Mouse (Mus musculus) R1 (cell line): ENCODE measurements around the gene Clasp2.

Source experiments
- DNase-seq: peaks from one replicate; pipeline ENCODE4 v3.0.0-alpha.2; 2018; ENCODE audit warnings: low read depth, low spot score

Gene Clasp2

GRCm38 (mm10) chr9:113815836-113816235 lies 74.6 kb downstream of the Clasp2 start:
- no peak for DNase-seq

GRCm38 (mm10) chr9:113822150-113822549 lies 80.9 kb downstream of the Clasp2 start:
- DNase-seq = no peak

- no peak for DNase-seq
Measured at GRCm38 (mm10) chr9:113828719-113829118, 87.4 kb downstream of the Clasp2 start.

GRCm38 (mm10) chr9:113830219-113830618 lies 88.9 kb downstream of the Clasp2 start:
- no peak for DNase-seq

GRCm38 (mm10) chr9:113833481-113833880 lies 92.2 kb downstream of the Clasp2 start:
- DNase-seq = no peak

GRCm38 (mm10) chr9:113837001-113837400 lies 95.7 kb downstream of the Clasp2 start:
- no peak for DNase-seq

GRCm38 (mm10) chr9:113837461-113837860 lies 96.2 kb downstream of the Clasp2 start:
- no peak for DNase-seq

- DNase-seq = no peak
Measured at GRCm38 (mm10) chr9:113844029-113844428, 102.8 kb downstream of the Clasp2 start.

GRCm38 (mm10) chr9:113855441-113855840 lies 114.2 kb downstream of the Clasp2 start:
- no peak for DNase-seq

- no peak for DNase-seq
Measured at GRCm38 (mm10) chr9:113857281-113857928, 116.1 kb downstream of the Clasp2 start.

- DNase-seq = no peak
Measured at GRCm38 (mm10) chr9:113857929-113858440, 116.7 kb downstream of the Clasp2 start.

- no peak for DNase-seq
Measured at GRCm38 (mm10) chr9:113859420-113859819, 118.1 kb downstream of the Clasp2 start.

GRCm38 (mm10) chr9:113863370-113863999 lies 122.2 kb downstream of the Clasp2 start:
- DNase-seq = no peak

GRCm38 (mm10) chr9:113867951-113868350 lies 126.7 kb downstream of the Clasp2 start:
- DNase-seq = no peak

- DNase-seq = no peak
Measured at GRCm38 (mm10) chr9:113894903-113895302, 153.6 kb downstream of the Clasp2 start.

GRCm38 (mm10) chr9:113903136-113903535 lies 161.9 kb downstream of the Clasp2 start:
- DNase-seq = no peak

- DNase-seq = peak; percentile 10
Measured at GRCm38 (mm10) chr9:113904315-113904714, 163.0 kb downstream of the Clasp2 start.

GRCm38 (mm10) chr9:113915789-113916188 lies 174.5 kb downstream of the Clasp2 start:
- no peak for DNase-seq

GRCm38 (mm10) chr9:113922677-113923076 lies 181.4 kb downstream of the Clasp2 start:
- DNase-seq = no peak

- DNase-seq = no peak
Measured at GRCm38 (mm10) chr9:113924883-113925282, 183.6 kb downstream of the Clasp2 start.

GRCm38 (mm10) chr9:113928591-113928990 lies 187.3 kb downstream of the Clasp2 start:
- no peak for DNase-seq

GRCm38 (mm10) chr9:113929676-113930075 lies 188.4 kb downstream of the Clasp2 start:
- DNase-seq = no peak
